Mouse (Mus musculus): Measurements from ENCODE around the gene Gpr68. TPM values are rescaled to one million over a fixed set of nuclear protein-coding genes. Genes with fewer than 3 reads are reported as not detected.

The Gpr68 gene
- polyA plus RNA-seq, 1 experiment, result 0.07 TPM

GRCm38 (mm10) chr12:100944921-100945336 lies 36.9 kb upstream of the Gpr68 start:
- Histone ChIP-seq H3K36me3 (ENCODE audit: control insufficient read depth, insufficient read depth) (peaks cover 23% of the 10 kb centered on the region), H3ac (ENCODE audit: control insufficient read depth, insufficient read length) (no peak overlapping the region), H3K27me3 (ENCODE audit: control insufficient read depth, insufficient read depth, insufficient read length) (no peaks in the 10 kb centered on the region), H3K4me3 (no peak overlapping the region), H3K4me2 (ENCODE audit: low read depth) (no peak overlapping the region), H3K79me2 (ENCODE audit: control insufficient read depth, insufficient read depth) (no peaks in the 10 kb centered on the region)
- no peak for TF ChIP-seq MYOG (IDR thresholded peaks at IDR 0.05; ENCODE audit: control insufficient read depth in 1 of 3, insufficient read depth in 1 of 3, insufficient read length in 2 of 3, low read depth in 2 of 3)
- TF ChIP-seq TCF3 (IDR thresholded peaks at IDR 0.05; ENCODE audit: insufficient read length, low read depth), result no peak
- TF ChIP-seq E2F4 (IDR thresholded peaks at IDR 0.05; ENCODE audit: insufficient read depth), result no peak
- no peak for TF ChIP-seq SRF (IDR thresholded peaks at IDR 0.05; ENCODE audit: control insufficient read depth, insufficient read length, low read depth)
- no peak for TF ChIP-seq POLR2A (IDR thresholded peaks at IDR 0.05; ENCODE audit: insufficient read length, low read depth)
- TF ChIP-seq MYOD1 (IDR thresholded peaks at IDR 0.05; ENCODE audit: control insufficient read depth in 1 of 3, insufficient read length in 2 of 3, low read depth in 2 of 3), result no peak
- TF ChIP-seq CEBPB (IDR thresholded peaks at IDR 0.05; ENCODE audit: insufficient read depth, poor library complexity, severe bottlenecking), result no peak
- TF ChIP-seq POLR2AphosphoS2 (IDR thresholded peaks at IDR 0.05; ENCODE audit: insufficient read length, low read depth), result no peak
- TF ChIP-seq REST (IDR thresholded peaks at IDR 0.05; ENCODE audit: insufficient read depth, insufficient read length), result no peak
- TF ChIP-seq USF1 (IDR thresholded peaks at IDR 0.05; ENCODE audit: low read depth), result no peak
- TF ChIP-seq TCF12 (IDR thresholded peaks at IDR 0.05; ENCODE audit: insufficient read depth, poor library complexity, severe bottlenecking), result no peak
- no peak for TF ChIP-seq MAX (IDR thresholded peaks at IDR 0.05; ENCODE audit: low read depth)

GRCm38 (mm10) chr12:100943146-100943545 lies 35.1 kb upstream of the Gpr68 start:
- Histone ChIP-seq H3K27me3 (ENCODE audit: control insufficient read depth, insufficient read depth, insufficient read length) (no peaks in the 10 kb centered on the region), H3ac (ENCODE audit: control insufficient read depth, insufficient read length) (no peak overlapping the region)
- TF ChIP-seq POLR2A (IDR thresholded peaks at IDR 0.05; ENCODE audit: insufficient read length, low read depth) (no peak), POLR2AphosphoS2 (IDR thresholded peaks at IDR 0.05; ENCODE audit: insufficient read length, low read depth) (no peak), REST (IDR thresholded peaks at IDR 0.05; ENCODE audit: insufficient read depth, insufficient read length) (no peak), USF1 (IDR thresholded peaks at IDR 0.05; ENCODE audit: low read depth) (no peak), MAX (IDR thresholded peaks at IDR 0.05; ENCODE audit: low read depth) (no peak)

GRCm38 (mm10) chr12:100941361-100941760 lies 33.4 kb upstream of the Gpr68 start:
- Histone ChIP-seq H3ac (ENCODE audit: control insufficient read depth, insufficient read length) (no peak overlapping the region), H3K4me2 (ENCODE audit: low read depth) (no peak overlapping the region), H3K36me3 (ENCODE audit: control insufficient read depth, insufficient read depth) (peaks cover 13% of the 10 kb centered on the region), H3K79me2 (ENCODE audit: control insufficient read depth, insufficient read depth) (no peaks in the 10 kb centered on the region), H3K4me3 (no peak overlapping the region), H3K27me3 (ENCODE audit: control insufficient read depth, insufficient read depth, insufficient read length) (no peaks in the 10 kb centered on the region)
- no peak for TF ChIP-seq MYOG (IDR thresholded peaks at IDR 0.05; ENCODE audit: control insufficient read depth in 1 of 3, insufficient read depth in 1 of 3, insufficient read length in 2 of 3, low read depth in 2 of 3)
- TF ChIP-seq TCF12 (IDR thresholded peaks at IDR 0.05; ENCODE audit: insufficient read depth, poor library complexity, severe bottlenecking), result no peak
- no peak for TF ChIP-seq REST (IDR thresholded peaks at IDR 0.05; ENCODE audit: insufficient read depth, insufficient read length)
- TF ChIP-seq POLR2A (IDR thresholded peaks at IDR 0.05; ENCODE audit: insufficient read length, low read depth), result no peak
- TF ChIP-seq MYOD1 (IDR thresholded peaks at IDR 0.05; ENCODE audit: control insufficient read depth in 1 of 3, insufficient read length in 2 of 3, low read depth in 2 of 3), result no peak
- no peak for TF ChIP-seq E2F4 (IDR thresholded peaks at IDR 0.05; ENCODE audit: insufficient read depth)
- no peak for TF ChIP-seq MAX (IDR thresholded peaks at IDR 0.05; ENCODE audit: low read depth)
- TF ChIP-seq USF1 (IDR thresholded peaks at IDR 0.05; ENCODE audit: low read depth), result no peak
- no peak for TF ChIP-seq SRF (IDR thresholded peaks at IDR 0.05; ENCODE audit: control insufficient read depth, insufficient read length, low read depth)
- TF ChIP-seq CEBPB (IDR thresholded peaks at IDR 0.05; ENCODE audit: insufficient read depth, poor library complexity, severe bottlenecking), result no peak
- TF ChIP-seq POLR2AphosphoS2 (IDR thresholded peaks at IDR 0.05; ENCODE audit: insufficient read length, low read depth), result no peak
- no peak for TF ChIP-seq TCF3 (IDR thresholded peaks at IDR 0.05; ENCODE audit: insufficient read length, low read depth)

More at GRCm38 (mm10) chr12:100943146-100943545, 35.1 kb upstream of the Gpr68 start:
- Histone ChIP-seq H3K36me3 (ENCODE audit: control insufficient read depth, insufficient read depth) (peaks cover 21% of the 10 kb centered on the region), H3K79me2 (ENCODE audit: control insufficient read depth, insufficient read depth) (no peaks in the 10 kb centered on the region), H3K4me2 (ENCODE audit: low read depth) (no peak overlapping the region), H3K4me3 (no peak overlapping the region)

GRCm38 (mm10) chr12:100937441-100938360 lies 29.7 kb upstream of the Gpr68 start:
- H3ac ChIP-seq (ENCODE audit: control insufficient read depth, insufficient read length), result no peak overlapping the region
- H3K4me2 ChIP-seq (ENCODE audit: low read depth), result no peak overlapping the region
- peaks cover 16% of the 10 kb centered on the region for H3K36me3 ChIP-seq (ENCODE audit: control insufficient read depth, insufficient read depth)
- no peaks in the 10 kb centered on the region for H3K27me3 ChIP-seq (ENCODE audit: control insufficient read depth, insufficient read depth, insufficient read length)
- no peak overlapping the region for H3K4me3 ChIP-seq
- H3K79me2 ChIP-seq (ENCODE audit: control insufficient read depth, insufficient read depth), result no peaks in the 10 kb centered on the region
- TF ChIP-seq MYOD1 (IDR thresholded peaks at IDR 0.05; ENCODE audit: control insufficient read depth in 1 of 3, insufficient read length in 2 of 3, low read depth in 2 of 3), result peak in 1 of 3 experiments; percentile 2
- TF ChIP-seq MYOG (IDR thresholded peaks at IDR 0.05; ENCODE audit: control insufficient read depth in 1 of 3, insufficient read depth in 1 of 3, insufficient read length in 2 of 3, low read depth in 2 of 3), result no peak

- no peak overlapping the region for H3K4me2 ChIP-seq (ENCODE audit: low read depth)
- H3K27me3 ChIP-seq (ENCODE audit: control insufficient read depth, insufficient read depth, insufficient read length), result no peaks in the 10 kb centered on the region
- TF ChIP-seq REST (IDR thresholded peaks at IDR 0.05; ENCODE audit: insufficient read depth, insufficient read length) (no peak), SRF (IDR thresholded peaks at IDR 0.05; ENCODE audit: control insufficient read depth, insufficient read length, low read depth) (no peak), USF1 (IDR thresholded peaks at IDR 0.05; ENCODE audit: low read depth) (no peak), MYOG (IDR thresholded peaks at IDR 0.05; ENCODE audit: control insufficient read depth in 1 of 3, insufficient read depth in 1 of 3, insufficient read length in 2 of 3, low read depth in 2 of 3) (no peak), CEBPB (IDR thresholded peaks at IDR 0.05; ENCODE audit: insufficient read depth, poor library complexity, severe bottlenecking) (no peak), TCF12 (IDR thresholded peaks at IDR 0.05; ENCODE audit: insufficient read depth, poor library complexity, severe bottlenecking) (no peak), MYOD1 (IDR thresholded peaks at IDR 0.05; ENCODE audit: control insufficient read depth in 1 of 3, insufficient read length in 2 of 3, low read depth in 2 of 3) (no peak), TCF3 (IDR thresholded peaks at IDR 0.05; ENCODE audit: insufficient read length, low read depth) (no peak), POLR2AphosphoS2 (IDR thresholded peaks at IDR 0.05; ENCODE audit: insufficient read length, low read depth) (no peak), E2F4 (IDR thresholded peaks at IDR 0.05; ENCODE audit: insufficient read depth) (no peak), POLR2A (IDR thresholded peaks at IDR 0.05; ENCODE audit: insufficient read length, low read depth) (no peak), MAX (IDR thresholded peaks at IDR 0.05; ENCODE audit: low read depth) (no peak)
- H3K36me3 ChIP-seq (ENCODE audit: control insufficient read depth, insufficient read depth), result peaks cover 25% of the 10 kb centered on the region
- no peak overlapping the region for H3K4me3 ChIP-seq
- no peaks in the 10 kb centered on the region for H3K79me2 ChIP-seq (ENCODE audit: control insufficient read depth, insufficient read depth)
- no peak overlapping the region for H3ac ChIP-seq (ENCODE audit: control insufficient read depth, insufficient read length)
These were observed 28.7 kb upstream of the Gpr68 start for GRCm38 (mm10) chr12:100936737-100937136.
